Mouse (Mus musculus) layer of hippocampus, postnatal 14 days (tissue): Measurements from ENCODE around the gene Cxcr5. TPM values are rescaled to one million over a fixed set of nuclear protein-coding genes. Genes with fewer than 3 reads are reported as not detected.

ENCODE experiments used
- DNase-seq, 2 experiments: peaks; one replicate each; pipeline ENCODE4 v3.0.0; 2021 to 2022; ENCODE audit warnings: low spot score in 2 of 2, mixed read lengths in 1 of 2
- total RNA-seq, 2 experiments: library from RNA; stranded (reverse); gene quantifications; 2 replicates each; pipeline ENCODE4 v1.2.3; 2021

The Cxcr5 gene
- total RNA-seq, 2 experiments from 2014 or later: not detected

DNA sequence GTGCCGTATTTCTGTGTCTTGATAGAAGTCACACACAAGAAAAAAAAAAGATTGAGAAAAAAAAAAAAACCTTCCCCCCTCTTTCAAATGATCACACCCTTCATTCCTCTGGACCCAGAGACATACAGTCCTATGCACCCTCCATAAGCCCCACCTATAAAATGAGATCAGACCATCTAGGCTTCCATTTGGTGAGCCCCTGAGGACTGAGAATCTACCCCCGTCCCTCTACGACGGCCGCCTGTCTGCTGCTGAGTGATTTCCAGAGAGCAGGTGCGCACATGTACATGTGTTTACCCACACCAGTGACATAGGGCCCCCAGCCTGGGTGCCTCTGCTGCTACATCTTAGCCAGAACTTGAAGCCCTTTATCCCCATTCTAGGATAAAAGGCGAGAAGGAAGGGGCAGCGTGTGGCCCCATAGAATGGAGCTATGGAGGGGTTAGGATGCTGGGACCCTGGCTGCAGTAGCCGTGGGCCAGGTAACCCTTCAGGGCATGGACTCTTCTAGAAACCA is 51.3 kb downstream of the Cxcr5 start:
- no peak for DNase-seq

DNA sequence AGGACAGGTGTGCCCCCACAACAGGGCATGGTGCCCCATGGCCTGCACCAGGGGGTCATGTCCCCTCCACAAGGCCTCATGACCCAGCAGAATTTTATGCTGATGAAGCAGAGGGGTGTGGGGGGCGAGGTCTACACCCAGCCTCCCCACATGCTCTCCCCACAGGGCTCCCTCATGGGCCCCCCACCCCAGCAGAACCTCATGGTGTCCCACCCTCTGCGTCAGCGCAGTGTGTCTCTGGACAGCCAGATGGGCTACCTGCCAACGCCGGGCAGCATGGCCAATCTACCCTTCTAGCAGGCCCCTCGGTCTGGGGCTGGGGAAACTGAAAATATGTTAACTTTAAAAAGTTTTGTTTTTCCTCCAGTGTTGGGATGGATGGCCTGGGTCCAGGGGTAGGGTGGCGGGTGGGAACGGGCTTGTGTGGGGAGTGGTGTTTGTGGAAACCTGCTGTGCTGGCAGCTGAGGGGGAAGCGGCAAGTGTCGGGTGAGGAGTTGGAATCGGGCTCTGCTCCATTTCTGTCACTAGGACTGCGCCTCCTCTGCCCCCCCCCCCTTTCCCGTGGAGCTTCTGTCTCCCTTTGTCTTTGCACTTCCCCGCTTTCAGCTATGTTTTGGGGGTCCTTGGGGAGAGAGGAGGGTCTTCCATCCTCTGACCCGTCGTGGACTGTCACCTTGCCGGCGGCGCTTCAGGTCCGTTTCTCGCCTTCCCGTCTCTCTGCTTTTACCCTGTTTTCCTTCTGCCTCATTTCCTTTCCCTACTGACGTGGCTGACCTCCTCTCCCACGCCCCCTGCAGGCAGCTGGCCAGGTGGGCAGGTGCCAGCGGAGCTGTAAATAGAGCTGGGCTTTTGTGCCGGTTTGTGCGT is 52.0 kb downstream of the Cxcr5 start:
- peak; percentile 68 to 79 for DNase-seq

DNA sequence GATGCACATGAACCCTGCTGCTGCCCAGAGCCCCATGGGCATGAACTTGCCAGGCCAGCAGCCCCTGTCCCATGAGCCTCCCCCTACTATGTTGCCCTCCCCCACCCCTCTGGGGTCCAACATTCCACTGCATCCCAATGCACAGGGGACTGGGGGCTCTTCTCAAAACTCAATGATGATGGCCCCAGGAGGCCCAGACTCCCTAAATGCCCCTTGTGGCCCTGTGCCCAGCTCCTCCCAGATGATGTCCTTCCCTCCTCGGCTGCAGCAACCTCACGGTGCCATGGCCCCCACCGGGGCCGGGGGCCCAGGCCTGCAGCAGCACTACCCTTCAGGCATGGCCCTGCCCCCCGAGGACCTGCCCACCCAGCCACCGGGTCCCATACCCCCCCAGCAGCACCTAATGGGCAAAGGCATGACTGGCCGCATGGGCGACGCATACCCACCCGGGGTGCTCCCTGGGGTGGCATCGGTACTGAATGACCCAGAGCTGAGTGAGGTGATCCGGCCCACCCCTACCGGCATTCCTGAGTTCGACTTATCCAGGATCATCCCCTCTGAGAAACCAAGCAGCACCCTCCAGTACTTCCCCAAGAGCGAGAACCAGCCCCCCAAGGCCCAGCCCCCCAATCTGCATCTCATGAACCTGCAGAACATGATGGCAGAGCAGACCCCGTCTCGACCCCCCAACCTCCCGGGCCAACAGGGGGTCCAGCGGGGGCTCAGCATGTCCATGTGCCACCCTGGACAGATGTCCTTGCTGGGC is 52.8 kb downstream of the Cxcr5 start:
- DNase-seq: no peak

DNA sequence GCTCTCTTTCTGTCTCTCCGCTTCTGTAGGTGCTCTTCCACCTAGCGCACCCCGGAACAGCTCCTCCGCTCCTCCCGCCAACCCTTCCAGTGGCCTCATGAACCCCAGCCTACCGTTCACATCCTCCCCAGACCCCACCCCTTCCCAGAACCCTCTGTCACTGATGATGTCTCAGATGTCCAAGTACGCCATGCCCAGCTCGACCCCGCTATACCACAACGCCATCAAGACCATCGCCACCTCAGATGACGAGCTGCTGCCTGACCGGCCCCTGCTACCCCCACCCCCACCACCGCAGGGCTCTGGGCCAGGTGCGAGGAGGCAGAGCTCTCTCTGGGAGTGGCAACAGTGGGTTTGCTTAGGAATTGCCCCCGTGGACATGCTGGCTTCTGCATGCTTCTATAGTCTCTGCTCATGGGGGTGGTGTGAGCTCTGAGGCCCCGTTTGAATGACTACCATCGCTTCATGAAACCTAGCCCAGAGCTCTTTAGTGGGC is 53.5 kb downstream of the Cxcr5 start:
- no peak for DNase-seq

DNA sequence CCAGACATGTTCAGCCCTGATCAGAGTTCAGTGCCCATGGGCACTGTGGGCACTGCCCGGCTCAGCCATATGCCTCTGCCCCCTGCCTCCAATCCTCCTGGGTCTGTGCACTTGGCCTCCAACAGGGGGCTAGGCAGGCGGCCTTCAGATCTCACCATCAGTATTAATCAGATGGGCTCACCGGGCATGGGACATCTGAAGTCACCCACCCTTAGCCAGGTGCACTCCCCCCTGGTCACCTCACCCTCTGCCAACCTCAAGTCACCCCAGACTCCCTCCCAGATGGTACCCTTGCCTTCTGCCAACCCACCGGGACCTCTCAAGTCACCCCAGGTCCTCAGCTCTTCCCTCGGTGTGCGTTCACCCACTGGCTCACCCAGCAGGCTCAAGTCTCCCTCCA is 54.3 kb downstream of the Cxcr5 start:
- DNase-seq: no peak

DNA sequence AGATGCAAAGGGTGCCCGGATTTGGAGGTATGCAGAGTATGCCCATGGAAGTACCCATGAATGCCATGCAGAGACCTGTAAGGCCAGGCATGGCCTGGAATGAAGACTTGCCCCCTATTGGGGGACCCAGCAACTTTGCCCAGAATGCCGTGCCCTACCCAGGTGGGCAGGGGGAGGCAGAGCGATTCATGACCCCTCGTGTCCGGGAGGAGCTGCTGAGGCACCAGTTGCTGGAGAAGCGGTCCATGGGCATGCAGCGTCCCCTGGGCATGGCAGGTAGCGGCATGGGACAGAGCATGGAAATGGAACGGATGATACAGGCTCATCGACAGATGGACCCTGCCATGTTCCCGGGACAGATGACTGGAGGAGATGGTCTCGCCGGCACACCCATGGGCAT is 55.1 kb downstream of the Cxcr5 start:
- DNase-seq: no peak

DNA sequence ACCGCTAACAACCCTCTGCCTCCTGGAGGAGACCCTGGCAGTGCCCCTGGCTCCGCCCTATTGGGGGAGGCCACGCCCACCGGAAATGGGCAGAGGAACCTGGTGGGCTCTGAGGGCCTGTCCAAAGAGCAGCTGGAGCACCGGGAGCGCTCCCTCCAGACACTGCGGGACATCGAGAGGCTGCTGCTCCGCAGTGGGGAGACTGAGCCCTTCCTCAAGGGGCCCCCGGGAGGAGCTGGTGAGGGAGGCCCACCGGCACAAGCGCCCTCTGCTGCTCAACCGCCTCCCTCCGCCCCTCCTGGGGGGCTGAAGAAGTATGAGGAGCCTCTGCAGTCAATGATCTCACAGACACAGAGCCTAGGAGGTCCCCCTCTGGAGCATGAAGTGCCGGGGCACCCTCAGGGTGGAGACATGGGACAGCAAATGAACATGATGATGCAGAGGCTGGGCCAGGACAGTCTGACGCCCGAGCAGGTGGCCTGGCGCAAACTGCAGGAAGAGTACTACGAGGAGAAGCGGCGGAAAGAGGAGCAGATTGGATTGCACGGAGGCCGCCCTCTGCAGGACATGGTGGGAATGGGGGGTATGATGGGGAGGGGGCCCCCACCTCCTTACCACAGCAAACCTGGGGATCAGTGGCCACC is 55.7 kb downstream of the Cxcr5 start:
- peak in 1 of 2 experiments; percentile 4 for DNase-seq

DNA sequence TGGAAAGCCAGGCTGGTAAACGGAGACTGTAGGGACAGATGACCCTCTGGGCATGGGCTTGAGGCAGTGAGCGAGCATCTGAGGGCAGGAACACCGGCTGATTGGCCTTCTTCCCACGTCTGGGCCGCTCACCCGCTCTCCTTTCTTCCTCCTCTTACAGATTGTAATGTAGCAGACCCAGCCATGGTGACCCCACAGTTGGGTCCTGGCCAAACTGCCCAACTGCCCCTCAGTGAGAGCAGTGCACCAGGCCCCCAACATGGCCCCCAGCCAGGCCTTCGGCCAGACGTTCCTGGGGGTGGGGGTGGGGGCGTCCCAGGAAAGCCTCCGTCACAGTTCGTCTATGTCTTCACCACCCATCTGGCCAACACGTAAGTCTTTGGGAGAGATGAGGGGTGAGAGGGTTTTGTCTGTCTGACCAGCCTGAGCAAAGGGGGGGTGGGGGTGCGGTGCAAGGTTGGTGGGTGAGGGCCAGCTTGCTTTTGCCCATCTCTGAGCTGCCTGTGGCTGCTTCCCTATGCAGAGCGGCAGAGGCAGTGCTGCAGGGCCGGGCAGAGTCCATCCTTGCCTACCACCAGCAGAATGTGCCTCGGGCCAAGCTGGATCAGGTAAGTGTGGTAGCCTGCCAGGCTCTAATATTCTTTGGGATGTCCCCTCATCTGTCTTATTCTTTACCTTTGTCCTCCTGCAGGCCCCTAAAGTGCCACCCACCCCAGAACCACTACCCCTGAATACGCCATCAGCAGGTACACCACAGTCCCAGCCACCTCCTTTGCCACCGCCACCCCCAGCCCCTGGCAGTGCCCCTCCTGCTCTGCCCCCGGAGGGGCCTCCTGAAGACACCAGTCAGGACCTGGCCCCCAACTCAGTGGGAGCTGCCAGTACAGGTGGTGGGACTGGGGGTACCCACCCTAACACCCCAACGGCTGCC is 56.5 kb downstream of the Cxcr5 start:
- DNase-seq: no peak

DNA sequence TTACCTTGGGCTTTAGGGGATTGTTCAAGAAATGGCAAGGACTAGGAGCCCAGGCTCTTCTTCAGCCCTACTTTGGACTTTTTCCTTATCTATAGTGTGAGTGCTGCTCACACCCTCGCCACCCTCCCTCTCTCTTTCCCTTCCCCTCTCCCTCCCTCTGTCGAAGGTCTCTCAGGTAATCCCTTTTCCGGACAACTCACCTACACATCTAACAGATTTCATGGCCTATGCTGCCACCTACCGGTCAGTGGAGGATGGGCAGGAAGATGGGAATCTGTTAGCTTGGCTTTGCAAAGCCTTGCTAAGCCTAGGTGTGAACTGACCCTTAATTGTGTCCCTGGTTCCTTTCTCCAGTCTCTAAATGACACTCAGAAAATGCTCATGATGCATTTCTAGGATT is 59.7 kb downstream of the Cxcr5 start:
- peak; percentile 79 to 80 for DNase-seq

DNA sequence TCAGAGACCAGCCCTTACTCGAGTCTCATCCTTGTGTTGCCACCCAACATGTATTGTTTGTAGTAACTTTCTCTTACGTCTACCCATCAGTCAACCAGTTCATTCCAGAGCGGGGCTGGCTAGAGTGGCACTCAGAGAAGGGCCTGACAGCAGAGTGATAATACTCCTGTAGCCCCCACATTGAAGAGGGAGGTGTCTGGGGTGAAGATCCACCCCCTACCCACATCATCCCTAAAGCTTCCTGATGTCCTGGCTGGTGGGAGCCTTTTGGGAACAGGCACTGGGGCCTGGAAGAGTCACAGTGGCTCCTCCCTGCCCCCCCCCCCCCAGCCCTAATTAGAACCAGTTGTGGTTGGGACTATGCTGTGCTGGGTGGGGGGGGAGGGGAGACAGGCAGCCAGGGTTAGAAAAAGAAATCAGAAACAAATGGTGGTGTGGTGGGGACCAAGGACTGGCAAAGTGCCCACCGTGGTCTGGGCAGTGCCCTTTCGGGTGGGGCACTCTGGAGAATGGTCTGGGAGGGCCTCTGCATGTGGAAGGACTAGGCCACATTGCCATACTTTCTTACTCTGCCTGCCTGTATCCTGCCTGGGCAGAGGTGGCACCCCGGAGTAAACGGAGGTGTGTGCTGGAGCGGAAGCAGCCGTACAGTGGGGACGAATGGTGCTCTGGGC is 60.3 kb downstream of the Cxcr5 start:
- DNase-seq: no peak

DNA sequence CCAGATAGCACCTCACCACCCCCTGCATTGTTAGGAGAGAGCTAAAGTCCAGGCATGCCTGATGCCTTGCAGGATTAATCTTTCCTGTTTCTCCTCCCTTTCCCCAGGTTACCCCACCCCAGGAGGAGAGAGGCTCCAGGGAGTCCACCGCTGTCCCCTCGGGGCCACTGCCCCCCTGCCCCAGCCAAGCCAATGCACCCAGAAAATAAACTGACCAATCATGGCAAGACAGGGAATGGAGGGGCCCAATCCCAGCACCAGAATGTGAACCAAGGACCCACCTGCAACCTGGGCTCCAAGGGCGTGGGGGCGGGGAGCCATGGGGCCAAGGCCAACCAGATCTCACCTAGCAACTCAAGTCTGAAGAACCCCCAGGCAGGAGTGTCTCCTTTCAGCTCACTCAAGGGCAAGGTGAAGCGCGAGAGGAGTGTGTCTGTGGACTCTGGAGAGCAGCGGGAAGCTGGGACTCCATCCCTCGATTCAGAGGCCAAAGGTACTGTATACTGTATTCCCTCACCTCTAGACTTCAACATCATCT is 61.0 kb downstream of the Cxcr5 start:
- DNase-seq: no peak

DNA sequence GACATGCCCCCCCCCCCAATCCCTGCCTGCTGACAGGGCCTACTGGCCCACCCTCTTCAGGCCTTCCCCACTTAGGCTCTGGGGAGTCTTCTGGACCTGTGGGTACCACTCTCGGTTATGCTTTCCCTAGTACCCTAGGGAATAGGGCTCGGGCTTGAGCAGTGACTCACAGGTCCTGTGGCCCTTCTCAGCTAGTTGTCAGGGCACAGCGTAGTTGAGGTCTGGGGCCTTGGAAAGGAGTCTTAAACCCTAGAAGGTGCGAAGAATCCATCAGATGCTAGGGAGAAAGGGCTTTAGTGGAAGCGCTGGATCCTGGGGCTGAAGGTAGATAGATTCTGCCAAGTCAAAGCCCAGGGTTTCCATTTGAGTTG is 61.5 kb downstream of the Cxcr5 start:
- no peak for DNase-seq

DNA sequence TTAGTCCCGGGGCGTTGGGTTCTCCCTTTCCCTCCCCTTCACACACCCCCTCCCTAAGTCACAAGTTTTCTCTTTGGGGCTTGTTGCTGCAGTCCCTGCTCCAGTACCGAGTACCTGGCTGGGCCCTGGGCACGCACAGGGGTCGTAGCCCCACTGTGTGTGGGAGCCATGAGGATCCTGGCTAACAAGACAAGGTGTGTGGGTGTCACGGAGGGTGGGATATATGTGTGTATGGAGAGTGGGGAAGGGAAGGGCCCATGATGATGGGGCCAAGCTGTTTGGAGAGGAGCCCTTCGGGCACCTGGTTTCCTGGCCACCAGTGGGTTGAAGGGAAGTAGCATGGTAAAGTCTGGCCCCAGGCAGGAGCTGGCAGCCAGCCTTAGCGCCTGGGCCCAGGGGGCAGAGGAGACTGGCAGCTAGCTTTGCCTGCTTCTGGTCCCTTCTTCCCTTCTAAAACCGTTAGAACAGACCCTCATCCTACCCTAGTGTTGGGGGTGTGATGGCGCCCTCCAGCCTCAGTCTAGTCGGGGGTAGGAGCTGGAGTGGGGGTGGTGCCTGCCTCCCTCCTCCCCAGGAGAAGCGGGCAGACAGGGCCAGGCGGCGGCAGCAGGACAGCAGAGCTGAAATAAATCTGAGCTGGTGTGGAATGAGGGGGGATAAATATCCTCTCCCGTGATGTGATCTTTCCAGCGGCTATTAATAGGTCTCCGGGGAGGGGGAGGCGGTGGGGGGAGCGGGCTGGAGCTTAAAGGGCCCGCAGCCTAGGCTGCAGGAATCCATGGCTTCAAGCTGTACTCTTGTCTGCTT is 62.1 kb downstream of the Cxcr5 start:
- DNase-seq: no peak

DNA sequence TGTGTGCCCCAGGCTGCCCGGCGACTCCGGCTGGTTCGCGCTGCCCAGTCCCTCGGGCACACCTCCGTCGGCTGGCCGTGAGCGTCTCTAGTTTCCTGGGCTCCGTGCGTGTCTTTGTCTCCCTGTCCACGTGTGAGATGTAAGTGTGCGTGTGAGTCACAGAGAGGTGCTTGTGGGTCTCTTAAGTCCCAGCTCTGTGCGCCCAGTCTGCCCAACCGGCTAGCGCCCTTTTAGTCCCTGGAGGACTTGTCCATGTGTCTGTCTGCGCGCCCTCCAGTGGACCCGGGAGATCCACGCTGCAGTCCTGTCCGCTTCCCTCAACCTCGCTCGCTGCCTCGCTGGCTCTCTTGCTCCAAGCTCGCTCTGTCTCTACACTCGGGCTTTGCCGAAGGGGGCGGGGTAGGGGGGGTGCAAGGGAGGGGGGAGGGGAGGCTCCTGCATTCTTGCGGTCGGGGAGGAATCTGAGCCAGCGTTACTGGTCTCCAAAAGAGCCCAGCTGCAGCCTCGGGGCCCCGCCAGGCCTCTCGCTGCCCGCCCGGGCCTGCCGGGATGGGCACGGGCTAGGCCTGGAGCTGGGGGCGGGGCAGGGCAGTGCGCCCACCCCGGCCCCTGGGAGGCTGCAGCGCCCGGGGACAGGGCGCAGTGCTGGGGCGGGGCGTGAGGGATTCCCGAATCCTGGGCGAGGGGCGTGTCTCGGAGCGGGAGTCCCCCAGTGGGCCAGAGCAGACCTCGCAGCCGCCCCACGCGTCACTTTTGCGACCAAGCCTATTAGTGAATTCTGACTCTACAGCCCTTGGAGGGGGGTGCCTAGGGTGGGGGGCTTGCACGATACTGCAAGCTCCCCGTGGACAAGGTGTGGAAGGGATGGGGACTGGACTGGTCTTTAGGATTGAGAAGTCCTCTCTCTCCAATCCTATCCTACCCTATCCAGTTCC is 63.0 kb downstream of the Cxcr5 start:
- DNase-seq: peak in 1 of 2 experiments; percentile 75

DNA sequence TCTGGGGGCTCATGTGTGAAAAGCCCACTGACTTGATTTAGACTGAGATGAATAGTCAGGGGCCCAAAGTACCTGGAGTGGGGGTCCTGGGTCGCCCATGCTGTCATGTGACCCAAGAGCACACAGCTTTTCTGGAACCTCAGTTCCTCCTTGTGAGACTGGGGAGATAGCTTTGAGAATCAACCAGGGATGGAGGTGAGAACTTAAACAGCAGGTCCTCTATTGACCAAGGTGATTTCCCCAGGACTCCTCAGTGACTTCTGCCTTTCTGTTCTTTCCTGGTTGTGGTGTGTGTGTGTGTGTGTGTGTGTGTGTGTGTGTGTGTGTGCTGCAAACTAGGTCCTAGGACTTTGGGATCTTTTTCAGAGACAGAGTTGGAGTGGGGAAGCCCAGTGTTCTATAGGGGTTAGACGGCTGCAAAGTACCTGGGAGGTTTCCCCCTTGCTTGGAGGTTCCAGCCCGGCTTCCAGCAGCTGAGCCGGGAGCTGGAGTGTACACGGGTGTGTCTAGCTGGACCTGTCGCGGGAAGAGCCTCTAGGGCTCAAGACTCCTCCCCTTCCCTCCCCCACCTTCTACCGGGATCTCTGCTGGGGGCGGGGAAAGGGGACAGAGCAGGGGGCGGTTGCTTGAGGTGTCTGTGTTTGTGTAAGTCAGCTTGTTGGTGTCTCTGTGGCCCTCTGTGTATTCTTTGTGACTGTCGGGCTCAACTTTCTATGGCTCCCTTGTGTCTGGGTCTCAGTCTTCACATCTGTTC is 63.9 kb downstream of the Cxcr5 start:
- no peak for DNase-seq

DNA sequence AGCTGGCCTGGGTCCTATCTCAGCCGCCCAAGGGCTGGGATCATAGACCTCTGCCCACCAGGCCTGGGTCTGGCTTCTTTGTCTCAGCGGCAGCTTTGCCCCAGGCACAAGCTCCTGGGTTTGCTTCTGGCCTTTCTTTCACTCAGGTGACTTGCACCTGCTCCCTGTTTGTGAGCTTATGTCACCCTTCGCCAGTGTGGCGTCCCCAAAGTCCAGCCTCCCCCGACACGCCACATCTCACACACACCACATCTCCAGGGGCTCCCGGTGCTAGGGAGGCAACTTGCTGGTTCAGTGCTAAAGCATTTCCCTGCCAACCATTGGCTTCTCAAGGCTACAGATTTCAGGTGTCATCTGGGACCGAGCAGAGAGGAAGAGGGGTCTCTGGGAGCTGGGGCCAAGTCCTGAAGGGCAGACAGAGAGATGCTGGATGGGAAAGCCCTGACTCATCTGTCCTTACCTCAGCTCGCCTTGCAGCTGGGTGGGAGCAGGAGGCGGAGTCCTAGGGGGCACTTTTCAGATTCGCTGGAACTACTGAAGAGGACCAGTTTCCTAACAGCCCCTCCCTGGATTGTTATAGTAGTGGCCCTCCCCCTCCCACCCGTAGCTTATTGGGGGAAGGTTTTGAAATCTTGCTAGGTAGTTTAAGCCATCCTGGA is 64.7 kb downstream of the Cxcr5 start:
- DNase-seq: no peak
